Mouse (Mus musculus) limb, embryonic 13.5 days (tissue): ENCODE results near the gene Lrrc23. TPM values are rescaled to one million over a fixed set of nuclear protein-coding genes. Genes with fewer than 3 reads are reported as not detected.
A peak's percentile ranks its signal among the peaks of the same experiment; 100 is the strongest.

Source experiments
- ATAC-seq: fragments of 200-750 bp; cut with Nextera tagmentation; 2 replicates; pipeline ENCODE4 v1.8.0; 2017; ENCODE audit warnings: low read depth, moderate number of reproducible peaks, moderate TSS enrichment; ENCODE audit not compliant: low FRiP score
- H3K27ac ChIP-seq: fragments of 300-500 bp; sonication (generic); 2 replicates; pipeline ENCODE4 v1.5.1; 2015; ENCODE audit warnings: inconsistent platforms, mild to moderate bottlenecking, moderate library complexity
- H3K27me3 ChIP-seq: fragments of 300-500 bp; sonication (generic); 2 replicates; pipeline ENCODE4 v1.6.1; 2015; ENCODE audit warnings: mild to moderate bottlenecking, inconsistent platforms
- H3K36me3 ChIP-seq: fragments of 300-500 bp; sonication (generic); 2 replicates; pipeline ENCODE4 v1.6.1; 2015; ENCODE audit warnings: inconsistent platforms, mild to moderate bottlenecking, moderate library complexity
- H3K4me1 ChIP-seq: fragments of 300-500 bp; sonication (generic); 2 replicates; pipeline ENCODE4 v1.6.1; 2015; ENCODE audit warnings: inconsistent platforms
- H3K4me2 ChIP-seq: fragments of 300-500 bp; sonication (generic); replicated peaks from 2 replicates; pipeline ENCODE4 v1.6.1; 2015; ENCODE audit warnings: inconsistent platforms, mild to moderate bottlenecking, moderate library complexity
- H3K4me3 ChIP-seq: fragments of 300-500 bp; sonication (generic); 2 replicates; pipeline ENCODE4 v1.5.1; 2015; ENCODE audit warnings: moderate library complexity, mild to moderate bottlenecking, inconsistent platforms
- H3K9ac ChIP-seq: fragments of 300-500 bp; sonication (generic); 2 replicates; pipeline ENCODE4 v1.6.1; 2015; ENCODE audit warnings: mild to moderate bottlenecking, inconsistent platforms
- H3K9me3 ChIP-seq: fragments of 300-500 bp; sonication (generic); 2 replicates; pipeline ENCODE4 v1.6.1; 2016; ENCODE audit warnings: inconsistent platforms
- WGBS: fragments of 180-500 bp; shearing (Covaris S2); methylation state at CpG from one replicate; pipeline ENCODE4 v1.1.7; 2015; 5-methylcytosine and 5-hydroxymethylcytosine counted together
- polyA plus RNA-seq: library from polyadenylated mRNA; unstranded; fragments of >200 nt; fragmentation: Nextera tagmentation; extraction: Ambion mirVana; gene quantifications from 2 replicates; pipeline ENCODE4 v1.2.1, GENCODE M21; 2015

The Lrrc23 gene
- 0.59 and 0.86 TPM in 2 replicates for polyA plus RNA-seq

GRCm38 (mm10) chr6:124779222-124779983 is at the start of gene Lrrc23:
Gene Lrrc23, minus strand, starts transcription at chr6:124779727.
- Histone ChIP-seq H3K4me3 (peak within 1 kb of the TSS; percentile 39), H3K4me1 (peaks cover 18% of the 10 kb centered on the region), H3K9ac (peak within 1 kb of the TSS; percentile 51; the same call in 1 of the 2 replicates), H3K36me3 (no peaks in the 10 kb centered on the region), H3K9me3 (no peaks in the 10 kb centered on the region), H3K27me3 (peaks cover 8% of the 10 kb centered on the region; the same call in 1 of the 2 replicates), H3K27ac (no peak within 1 kb of the TSS), H3K4me2 (peak within 1 kb of the TSS; percentile 71)
- peak; percentile 73; the same call in 1 of the 2 replicates for ATAC-seq
- 3% methylated on average over 23 of the region's 23 CpGs for WGBS

- Histone ChIP-seq H3K9me3 (no peaks in the 10 kb centered on the region), H3K27me3 (no peaks in the 10 kb centered on the region), H3K4me1 (peaks cover 33% of the 10 kb centered on the region), H3K27ac (peak overlapping the region; percentile 59; the same call in 1 of the 2 replicates), H3K9ac (peak overlapping the region; percentile 79), H3K4me2 (peak overlapping the region; percentile 93), H3K36me3 (peaks cover 49% of the 10 kb centered on the region), H3K4me3 (peak overlapping the region; percentile 71)
- no peak for ATAC-seq
- 25% methylated on average over 10 of the region's 10 CpGs for WGBS
Measured at GRCm38 (mm10) chr6:124828101-124828592, 48.6 kb upstream of the Lrrc23 start.

- no peak overlapping the region for H3K4me3 ChIP-seq
- H3K27me3 ChIP-seq: no peaks in the 10 kb centered on the region
- H3K9ac ChIP-seq: no peak overlapping the region
- 97% methylated on average over 4 of the region's 4 CpGs for WGBS
- no peak for ATAC-seq
- H3K4me2 ChIP-seq: no peak overlapping the region
- no peaks in the 10 kb centered on the region for H3K9me3 ChIP-seq
- H3K36me3 ChIP-seq: peaks cover 93% of the 10 kb centered on the region
- no peaks in the 10 kb centered on the region for H3K4me1 ChIP-seq
- H3K27ac ChIP-seq: no peak overlapping the region
Measured at GRCm38 (mm10) chr6:124822049-124822448, 42.5 kb upstream of the Lrrc23 start.

- 94% methylated on average over 5 of the region's 5 CpGs for WGBS
- H3K36me3 ChIP-seq: peaks cover 100% of the 10 kb centered on the region
- no peak overlapping the region for H3K27ac ChIP-seq
- H3K9ac ChIP-seq: no peak overlapping the region
- no peak for ATAC-seq
- no peaks in the 10 kb centered on the region for H3K27me3 ChIP-seq
- no peaks in the 10 kb centered on the region for H3K4me1 ChIP-seq
- no peaks in the 10 kb centered on the region for H3K9me3 ChIP-seq
- no peak overlapping the region for H3K4me3 ChIP-seq
- no peak overlapping the region for H3K4me2 ChIP-seq
Measured at GRCm38 (mm10) chr6:124820891-124821290, 41.4 kb upstream of the Lrrc23 start.

- no peaks in the 10 kb centered on the region for H3K9me3 ChIP-seq
- H3K36me3 ChIP-seq: peaks cover 81% of the 10 kb centered on the region
- H3K4me3 ChIP-seq: no peak overlapping the region
- no peak overlapping the region for H3K4me2 ChIP-seq
- no peaks in the 10 kb centered on the region for H3K27me3 ChIP-seq
- no peak overlapping the region for H3K9ac ChIP-seq
- no peak for ATAC-seq
- 92% methylated on average over 8 of the region's 8 CpGs for WGBS
- no peak overlapping the region for H3K27ac ChIP-seq
- peaks cover 14% of the 10 kb centered on the region for H3K4me1 ChIP-seq
Measured at GRCm38 (mm10) chr6:124817971-124818370, 38.4 kb upstream of the Lrrc23 start.

GRCm38 (mm10) chr6:124817563-124817962 is 38.0 kb upstream of the Lrrc23 start:
- ATAC-seq: no peak
- peaks cover 77% of the 10 kb centered on the region for H3K36me3 ChIP-seq
- 93% methylated on average over 8 of the region's 8 CpGs for WGBS

GRCm38 (mm10) chr6:124817125-124817524 is 37.6 kb upstream of the Lrrc23 start:
- Histone ChIP-seq H3K4me3 (no peak overlapping the region), H3K4me1 (peaks cover 23% of the 10 kb centered on the region), H3K27me3 (no peaks in the 10 kb centered on the region), H3K27ac (no peak overlapping the region), H3K9ac (no peak overlapping the region), H3K4me2 (no peak overlapping the region), H3K9me3 (no peaks in the 10 kb centered on the region), H3K36me3 (peaks cover 75% of the 10 kb centered on the region)
- WGBS: 94% methylated on average over 11 of the region's 11 CpGs
- no peak for ATAC-seq

More at GRCm38 (mm10) chr6:124817563-124817962, 38.0 kb upstream of the Lrrc23 start:
- H3K9ac ChIP-seq: no peak overlapping the region
- peaks cover 18% of the 10 kb centered on the region for H3K4me1 ChIP-seq
- H3K9me3 ChIP-seq: no peaks in the 10 kb centered on the region
- H3K27ac ChIP-seq: no peak overlapping the region
- H3K27me3 ChIP-seq: no peaks in the 10 kb centered on the region
- no peak overlapping the region for H3K4me2 ChIP-seq
- H3K4me3 ChIP-seq: no peak overlapping the region

GRCm38 (mm10) chr6:124816611-124817010 is 37.1 kb upstream of the Lrrc23 start:
- Histone ChIP-seq H3K9me3 (no peaks in the 10 kb centered on the region), H3K27ac (no peak overlapping the region), H3K4me1 (peaks cover 28% of the 10 kb centered on the region), H3K4me3 (no peak overlapping the region), H3K36me3 (peaks cover 75% of the 10 kb centered on the region), H3K27me3 (no peaks in the 10 kb centered on the region), H3K4me2 (no peak overlapping the region), H3K9ac (no peak overlapping the region)
- ATAC-seq: no peak
- 87% methylated on average over 4 of the region's 4 CpGs for WGBS

GRCm38 (mm10) chr6:124814858-124815774 is 35.6 kb upstream of the Lrrc23 start:
- H3K27ac ChIP-seq: peak overlapping the region; percentile 72; the same call in 1 of the 2 replicates
- H3K9ac ChIP-seq: no peak overlapping the region
- WGBS: 62% methylated on average over 9 of the region's 9 CpGs
- no peaks in the 10 kb centered on the region for H3K9me3 ChIP-seq
- H3K36me3 ChIP-seq: peaks cover 74% of the 10 kb centered on the region
- no peak overlapping the region; the same call in 1 of the 2 replicates for H3K4me3 ChIP-seq
- no peaks in the 10 kb centered on the region for H3K27me3 ChIP-seq
- no peak for ATAC-seq
- peaks cover 37% of the 10 kb centered on the region for H3K4me1 ChIP-seq
- H3K4me2 ChIP-seq: peak overlapping the region; percentile 95

- no peaks in the 10 kb centered on the region for H3K9me3 ChIP-seq
- peaks cover 70% of the 10 kb centered on the region for H3K36me3 ChIP-seq
- peak; percentile 41 for ATAC-seq
- WGBS: 39% methylated on average over 8 of the region's 8 CpGs
- no peak overlapping the region; the same call in none of the 2 replicates for H3K9ac ChIP-seq
- peaks cover 43% of the 10 kb centered on the region for H3K4me1 ChIP-seq
- peak overlapping the region; percentile 95 for H3K4me2 ChIP-seq
- no peaks in the 10 kb centered on the region for H3K27me3 ChIP-seq
- H3K27ac ChIP-seq: peak overlapping the region; percentile 72; the same call in 1 of the 2 replicates
- peak overlapping the region; percentile 71 for H3K4me3 ChIP-seq
Measured at GRCm38 (mm10) chr6:124814448-124814847, 34.9 kb upstream of the Lrrc23 start.

- Histone ChIP-seq H3K4me2 (peak within 1 kb of the TSS; percentile 95), H3K27ac (peak within 1 kb of the TSS; percentile 92), H3K36me3 (peaks cover 65% of the 10 kb centered on the region), H3K27me3 (no peaks in the 10 kb centered on the region), H3K4me3 (peak within 1 kb of the TSS; percentile 71), H3K4me1 (peaks cover 43% of the 10 kb centered on the region), H3K9ac (peak within 1 kb of the TSS; percentile 88), H3K9me3 (no peaks in the 10 kb centered on the region)
- peak; percentile 91 for ATAC-seq
- WGBS: 0% methylated on average over 22 of the region's 22 CpGs
Measured at GRCm38 (mm10) chr6:124813933-124814332, 34.4 kb upstream of the Lrrc23 start, which contains the start of gene Tpi1. Gene Tpi1, minus strand, starts transcription at chr6:124814296.
